Mouse (Mus musculus) embryonic facial prominence, embryonic 14.5 days (tissue): ENCODE data around the gene Dhrs3. TPM values are rescaled to one million over a fixed set of nuclear protein-coding genes. Genes with fewer than 3 reads are reported as not detected.
A peak's percentile ranks its signal among the peaks of the same experiment; 100 is the strongest.

Experiments used
- ATAC-seq: fragments of 200-750 bp; cut with Nextera tagmentation; 2 replicates; pipeline ENCODE4 v1.8.0; 2017; ENCODE audit warnings: low read depth, moderate number of reproducible peaks, moderate TSS enrichment
- DNase-seq: peaks from one replicate; pipeline ENCODE4 v3.0.0-alpha.2; 2015; ENCODE audit warnings: low spot score
- H3K27ac ChIP-seq: fragments of 300-500 bp; sonication (generic); replicated peaks from 2 replicates; pipeline ENCODE4 v1.5.1; 2014; ENCODE audit warnings: low read depth, mild to moderate bottlenecking, low read length, moderate library complexity
- H3K27me3 ChIP-seq: fragments of 300-500 bp; sonication (generic); replicated peaks from 2 replicates; pipeline ENCODE4 v1.6.1; 2014; ENCODE audit warnings: low read length; ENCODE audit not compliant: control insufficient read depth, insufficient read depth
- H3K36me3 ChIP-seq: fragments of 300-500 bp; sonication (generic); 2 replicates; pipeline ENCODE4 v1.6.1; 2014; ENCODE audit warnings: low read length, mixed read lengths; ENCODE audit not compliant: control insufficient read depth, insufficient read depth
- H3K4me1 ChIP-seq: fragments of 300-500 bp; sonication (generic); 2 replicates; pipeline ENCODE4 v1.6.1; 2014; ENCODE audit warnings: antibody characterized with exemption, low read length; ENCODE audit not compliant: control insufficient read depth, insufficient read depth
- H3K4me2 ChIP-seq: fragments of 300-500 bp; sonication (generic); 2 replicates; pipeline ENCODE4 v1.6.1; 2014; ENCODE audit warnings: low read depth, mild to moderate bottlenecking, low read length, moderate library complexity, mixed read lengths
- H3K4me3 ChIP-seq: fragments of 300-500 bp; sonication (generic); 2 replicates; pipeline ENCODE4 v1.5.1; 2014; ENCODE audit warnings: low read depth, mild to moderate bottlenecking, low read length
- H3K9ac ChIP-seq: fragments of 300-500 bp; sonication (generic); 2 replicates; pipeline ENCODE4 v1.6.1; 2014; ENCODE audit warnings: low read depth, mild to moderate bottlenecking, low read length, moderate library complexity, mixed read lengths
- H3K9me3 ChIP-seq: fragments of 300-500 bp; sonication (generic); 2 replicates; pipeline ENCODE4 v1.6.1; 2016; ENCODE audit warnings: low read length; ENCODE audit not compliant: control insufficient read depth
- whole genome bisulfite sequencing: fragments of 180-500 bp; shearing (Covaris S2); extraction: QIAGEN DNeasy Blood & Tissue Kit; methylation state at CpG from one replicate; pipeline ENCODE4 v1.1.7; 2014; 5-methylcytosine and 5-hydroxymethylcytosine counted together
- polyA plus RNA-seq: library from polyadenylated mRNA; unstranded; fragments of >200 nt; fragmentation: Nextera tagmentation; extraction: Ambion mirVana; gene quantifications from 2 replicates; pipeline ENCODE4 v1.2.1, GENCODE M21; 2014

The Dhrs3 gene
- polyA plus RNA-seq, 1 experiment from 2014 or later, result 67.4 TPM

DNA sequence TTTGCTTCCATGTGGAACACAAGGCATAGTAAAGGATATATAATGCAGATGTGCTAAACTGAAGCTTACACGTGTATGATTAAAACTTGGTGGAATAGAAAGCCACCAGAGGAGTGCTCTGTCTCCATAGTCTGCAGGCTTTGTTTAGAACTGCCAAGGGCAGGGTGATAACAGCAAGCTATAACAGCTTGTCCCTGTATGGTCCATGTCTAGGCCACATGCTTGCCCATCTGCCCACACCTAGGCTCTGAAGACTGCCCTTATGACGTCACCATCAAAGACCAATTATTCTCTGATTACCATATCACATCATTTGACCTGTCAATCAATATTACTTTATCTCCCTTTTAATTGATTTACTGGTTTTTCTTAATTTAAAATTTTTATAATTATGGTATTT is 72.6 kb downstream of the Dhrs3 start:
- DNase-seq, result no peak
- 71% methylated on average over 2 of the region's 2 CpGs for WGBS
- Histone ChIP-seq H3K9me3 (no peaks in the 10 kb centered on the region), H3K4me2 (no peak overlapping the region), H3K4me1 (no peaks in the 10 kb centered on the region), H3K27me3 (no peaks in the 10 kb centered on the region), H3K36me3 (no peaks in the 10 kb centered on the region; the same call in 1 of the 2 replicates), H3K9ac (no peak overlapping the region), H3K4me3 (no peak overlapping the region), H3K27ac (no peak overlapping the region)
- ATAC-seq, result no peak

DNA sequence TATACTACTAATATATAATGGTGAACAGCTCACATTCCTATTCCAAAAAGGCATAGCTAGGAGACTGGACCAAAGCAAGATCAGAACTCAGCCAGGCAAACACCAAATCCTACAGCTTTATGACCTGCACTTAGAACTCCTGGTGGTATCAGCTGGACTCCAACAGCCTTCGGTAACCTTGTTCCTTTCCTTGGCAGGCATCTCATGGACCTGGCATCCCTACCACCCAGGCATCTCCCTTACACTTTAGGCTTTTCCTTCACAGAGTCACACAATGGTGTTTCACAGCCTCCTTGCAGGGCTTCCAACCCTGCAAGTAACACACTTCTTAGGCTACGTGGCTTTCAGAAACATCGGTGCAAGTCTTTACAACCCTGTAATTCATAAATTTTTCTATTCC is 75.7 kb downstream of the Dhrs3 start:
- Histone ChIP-seq H3K4me1 (no peaks in the 10 kb centered on the region), H3K4me3 (no peak overlapping the region), H3K4me2 (no peak overlapping the region), H3K36me3 (no peaks in the 10 kb centered on the region; the same call in 1 of the 2 replicates), H3K27ac (no peak overlapping the region), H3K9me3 (no peaks in the 10 kb centered on the region), H3K27me3 (no peaks in the 10 kb centered on the region), H3K9ac (no peak overlapping the region)
- ATAC-seq (no peak), DNase-seq (no peak)
- whole genome bisulfite sequencing, result 88% methylated on average over 3 of the region's 3 CpGs

GRCm38 (mm10) chr4:144969030-144969429 is 76.4 kb downstream of the Dhrs3 start:
- H3K27ac ChIP-seq, result no peak overlapping the region

GRCm38 (mm10) chr4:144971048-144971447 is 78.4 kb downstream of the Dhrs3 start:
- Histone ChIP-seq H3K27me3 (no peaks in the 10 kb centered on the region), H3K9me3 (no peaks in the 10 kb centered on the region), H3K4me3 (no peak overlapping the region), H3K4me1 (no peaks in the 10 kb centered on the region), H3K36me3 (peaks cover 3% of the 10 kb centered on the region; the same call in 1 of the 2 replicates), H3K4me2 (no peak overlapping the region), H3K27ac (no peak overlapping the region), H3K9ac (no peak overlapping the region)
- 64% methylated on average over 2 of the region's 2 CpGs for WGBS
- no peak for DNase-seq
- ATAC-seq, result no peak

More at GRCm38 (mm10) chr4:144969030-144969429, 76.4 kb downstream of the Dhrs3 start:
- Histone ChIP-seq H3K27me3 (no peaks in the 10 kb centered on the region), H3K9ac (no peak overlapping the region), H3K4me3 (no peak overlapping the region), H3K9me3 (no peaks in the 10 kb centered on the region), H3K4me2 (no peak overlapping the region), H3K36me3 (no peaks in the 10 kb centered on the region; the same call in 1 of the 2 replicates), H3K4me1 (no peaks in the 10 kb centered on the region)
- WGBS, result 67% methylated on average over 6 of the region's 6 CpGs
- no peak for ATAC-seq
- no peak for DNase-seq

GRCm38 (mm10) chr4:144972948-144973720 is 80.5 kb downstream of the Dhrs3 start:
- 72% methylated on average over 6 of the region's 6 CpGs for WGBS
- no peak for ATAC-seq
- Histone ChIP-seq H3K4me2 (no peak overlapping the region), H3K4me1 (no peaks in the 10 kb centered on the region), H3K27me3 (no peaks in the 10 kb centered on the region), H3K9ac (no peak overlapping the region), H3K36me3 (peaks cover 9% of the 10 kb centered on the region; the same call in 1 of the 2 replicates), H3K9me3 (no peaks in the 10 kb centered on the region), H3K4me3 (no peak overlapping the region), H3K27ac (0 out of 2 replicates have a peak overlapping the region, but pooled peaks have one; percentile 11)
- DNase-seq, result peak; percentile 53

GRCm38 (mm10) chr4:144974458-144974857 is 81.8 kb downstream of the Dhrs3 start:
- Histone ChIP-seq H3K27ac (no peak overlapping the region), H3K27me3 (no peaks in the 10 kb centered on the region), H3K4me3 (no peak overlapping the region), H3K4me1 (no peaks in the 10 kb centered on the region), H3K36me3 (peaks cover 9% of the 10 kb centered on the region; the same call in 1 of the 2 replicates), H3K9me3 (no peaks in the 10 kb centered on the region), H3K4me2 (no peak overlapping the region), H3K9ac (no peak overlapping the region)
- WGBS, result 73% methylated on average over 3 of the region's 3 CpGs
- DNase-seq (no peak), ATAC-seq (no peak)

- no peak overlapping the region for H3K27ac ChIP-seq
- ATAC-seq (no peak), DNase-seq (no peak)
- H3K4me2 ChIP-seq, result no peak overlapping the region
- no peaks in the 10 kb centered on the region for H3K9me3 ChIP-seq
- WGBS, result 54% methylated on average over 2 of the region's 2 CpGs
- H3K36me3 ChIP-seq, result 0 out of 2 replicates have a peak, but pooled peaks cover 9% of the 10 kb centered on the region
- no peak overlapping the region for H3K9ac ChIP-seq
- H3K4me1 ChIP-seq, result no peaks in the 10 kb centered on the region
- H3K27me3 ChIP-seq, result no peaks in the 10 kb centered on the region
- no peak overlapping the region for H3K4me3 ChIP-seq
These were observed 82.9 kb downstream of the Dhrs3 start for GRCm38 (mm10) chr4:144975505-144975904.

GRCm38 (mm10) chr4:144977057-144977456 is 84.4 kb downstream of the Dhrs3 start:
- Histone ChIP-seq H3K36me3 (0 out of 2 replicates have a peak, but pooled peaks cover 9% of the 10 kb centered on the region), H3K27ac (no peak overlapping the region), H3K9me3 (no peaks in the 10 kb centered on the region), H3K4me3 (no peak overlapping the region), H3K27me3 (no peaks in the 10 kb centered on the region), H3K4me1 (peaks cover 9% of the 10 kb centered on the region; the same call in 1 of the 2 replicates), H3K4me2 (no peak overlapping the region), H3K9ac (no peak overlapping the region)
- DNase-seq, result no peak
- ATAC-seq, result no peak
- WGBS, result 87% methylated on average over 1 of the region's 1 CpGs
